Mouse (Mus musculus) hindbrain, embryonic 10.5 days (tissue): ENCODE results near the gene Rpl29. TPM values are rescaled to one million over a fixed set of nuclear protein-coding genes. Genes with fewer than 3 reads are reported as not detected.

Experiments
- DNase-seq: peaks from one replicate; pipeline ENCODE4 v3.0.0-alpha.2; 2017; ENCODE audit warnings: low spot score
- H3K27ac ChIP-seq: fragments of 300-500 bp; sonication (generic); 2 replicates; pipeline ENCODE4 v1.5.1; 2016; ENCODE audit warnings: mild to moderate bottlenecking, moderate library complexity
- H3K27me3 ChIP-seq: fragments of 300-500 bp; sonication (generic); 2 replicates; pipeline ENCODE4 v1.6.1; 2016; ENCODE audit warnings: mild to moderate bottlenecking; ENCODE audit not compliant: poor library complexity, insufficient read depth, severe bottlenecking
- H3K36me3 ChIP-seq: fragments of 300-500 bp; sonication (generic); 2 replicates; pipeline ENCODE4 v1.6.1; 2016; ENCODE audit warnings: mild to moderate bottlenecking, moderate library complexity
- H3K4me1 ChIP-seq: fragments of 300-500 bp; sonication (generic); replicated peaks from 2 replicates; pipeline ENCODE4 v1.6.1; 2016; ENCODE audit warnings: mild to moderate bottlenecking
- H3K4me3 ChIP-seq: fragments of 300-500 bp; sonication (generic); 2 replicates; pipeline ENCODE4 v1.5.1; 2016; ENCODE audit warnings: mild to moderate bottlenecking, moderate library complexity
- H3K9me3 ChIP-seq: fragments of 300-500 bp; sonication (generic); 2 replicates; pipeline ENCODE4 v1.6.1; 2016; ENCODE audit warnings: mild to moderate bottlenecking, moderate library complexity
- WGBS: fragments of 180-500 bp; shearing (Covaris S2); methylation state at CpG from one replicate; pipeline ENCODE4 v1.1.7; 2016; 5-methylcytosine and 5-hydroxymethylcytosine counted together
- polyA plus RNA-seq: library from polyadenylated mRNA; unstranded; fragments of >200 nt; fragmentation: Nextera tagmentation; extraction: Ambion mirVana; gene quantifications from 2 replicates; pipeline ENCODE4 v1.2.1, GENCODE M21; 2016

The Rpl29 gene
- polyA plus RNA-seq, 1 experiment from 2014 or later: 912 TPM

- no peak for DNase-seq
- Histone ChIP-seq H3K4me1 (peaks cover 43% of the 10 kb centered on the region), H3K27ac (peak overlapping the region; percentile 59), H3K36me3 (no peaks in the 10 kb centered on the region), H3K4me3 (no peak overlapping the region), H3K9me3 (peaks cover 4% of the 10 kb centered on the region), H3K27me3 (no peaks in the 10 kb centered on the region)
- WGBS: 51% methylated on average over 8 of the region's 8 CpGs
Observed at GRCm38 (mm10) chr9:106406443-106407078, 22.7 kb upstream of the Rpl29 start.

DNA sequence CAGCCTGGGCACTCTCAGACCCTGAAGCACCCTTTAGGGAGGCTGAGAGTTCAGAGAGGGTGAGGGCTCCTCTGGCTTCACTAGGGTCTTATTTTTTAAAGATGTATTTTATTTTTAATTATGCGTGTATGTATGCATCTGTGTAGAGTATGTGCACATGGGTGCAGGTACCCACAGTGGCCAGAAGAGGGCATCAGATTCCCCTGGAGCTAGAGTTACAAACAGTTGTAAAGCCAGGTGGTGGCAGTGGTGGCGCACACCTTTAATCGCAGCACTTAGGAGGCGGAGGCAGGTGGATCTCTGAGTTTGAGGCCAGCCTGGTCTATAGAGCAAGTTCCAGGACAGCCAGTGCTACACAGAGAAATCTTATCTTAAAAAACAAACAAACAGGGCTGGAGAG, 20.2 kb upstream of the Rpl29 start:
- WGBS: 97% methylated on average over 4 of the region's 4 CpGs
- no peak for DNase-seq
- no peaks in the 10 kb centered on the region for H3K27me3 ChIP-seq
- H3K4me3 ChIP-seq: no peak overlapping the region
- H3K4me1 ChIP-seq: peaks cover 49% of the 10 kb centered on the region
- no peaks in the 10 kb centered on the region for H3K36me3 ChIP-seq
- peaks cover 4% of the 10 kb centered on the region for H3K9me3 ChIP-seq
- H3K27ac ChIP-seq: no peak overlapping the region

DNA sequence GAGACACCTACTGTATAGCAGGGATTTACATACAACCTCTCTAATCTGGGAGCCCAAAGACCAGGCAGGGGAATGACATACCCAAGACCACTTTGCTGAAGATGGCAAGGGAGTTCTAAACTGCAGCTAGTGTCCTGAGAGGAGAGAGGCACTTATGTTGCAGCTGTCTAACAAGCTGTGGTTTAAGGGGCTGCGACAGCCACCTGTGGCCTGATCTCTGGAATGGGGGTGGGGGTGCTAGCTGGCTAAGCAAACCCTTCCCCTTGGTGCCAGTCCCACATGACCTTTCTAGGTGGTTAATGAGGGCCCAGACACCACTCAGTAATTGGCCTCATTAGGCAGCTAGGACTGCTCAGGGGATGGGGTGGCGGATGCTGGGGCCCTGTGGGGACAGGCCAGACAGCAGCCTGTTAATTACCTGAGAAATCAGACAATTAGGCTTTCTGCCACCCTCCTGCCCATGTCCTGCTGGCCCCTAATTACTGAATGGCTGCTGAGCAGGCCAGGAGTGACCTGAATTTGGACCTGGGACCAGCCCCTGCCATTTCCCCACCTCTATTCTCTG, 19.1 kb upstream of the Rpl29 start:
- Histone ChIP-seq H3K27ac (no peak overlapping the region), H3K4me1 (peaks cover 45% of the 10 kb centered on the region), H3K9me3 (peaks cover 4% of the 10 kb centered on the region), H3K4me3 (no peak overlapping the region), H3K27me3 (no peaks in the 10 kb centered on the region), H3K36me3 (no peaks in the 10 kb centered on the region)
- DNase-seq: no peak
- WGBS: 76% methylated on average over 2 of the region's 2 CpGs

GRCm38 (mm10) chr9:106411091-106411594, 18.1 kb upstream of the Rpl29 start:
- H3K4me3 ChIP-seq: no peak overlapping the region
- H3K36me3 ChIP-seq: no peaks in the 10 kb centered on the region
- H3K27me3 ChIP-seq: no peaks in the 10 kb centered on the region
- H3K9me3 ChIP-seq: peaks cover 4% of the 10 kb centered on the region
- H3K4me1 ChIP-seq: peaks cover 35% of the 10 kb centered on the region
- 82% methylated on average over 9 of the region's 9 CpGs for WGBS
- DNase-seq: no peak
- no peak overlapping the region for H3K27ac ChIP-seq

DNA sequence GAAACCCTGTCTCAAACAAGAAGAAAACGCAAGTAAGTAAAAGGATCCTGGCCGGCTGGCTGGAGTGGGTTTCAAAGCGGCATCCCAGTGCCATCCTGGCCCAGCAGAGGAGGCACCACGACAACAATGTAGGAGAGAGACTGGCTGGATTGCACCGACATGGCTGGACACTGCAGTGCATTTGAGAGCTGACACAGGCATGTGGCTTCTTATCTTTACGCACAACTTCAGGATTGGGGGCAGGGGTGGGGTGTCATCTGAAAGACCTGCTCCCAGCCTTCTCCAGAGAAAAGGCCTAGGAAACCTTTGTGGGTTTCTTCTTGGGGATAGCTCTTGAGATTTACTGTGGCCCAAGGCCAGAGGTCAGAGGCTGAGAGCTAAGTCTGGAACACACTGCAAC, 17.5 kb upstream of the Rpl29 start:
- Histone ChIP-seq H3K4me3 (no peak overlapping the region), H3K4me1 (peaks cover 29% of the 10 kb centered on the region), H3K27me3 (no peaks in the 10 kb centered on the region), H3K36me3 (no peaks in the 10 kb centered on the region), H3K27ac (no peak overlapping the region), H3K9me3 (peaks cover 4% of the 10 kb centered on the region)
- DNase-seq: no peak
- WGBS: 82% methylated on average over 6 of the region's 6 CpGs

- H3K27ac ChIP-seq: no peak overlapping the region
- H3K4me1 ChIP-seq: peaks cover 28% of the 10 kb centered on the region
- peaks cover 4% of the 10 kb centered on the region for H3K9me3 ChIP-seq
- no peaks in the 10 kb centered on the region for H3K36me3 ChIP-seq
- no peak for DNase-seq
- H3K4me3 ChIP-seq: no peak overlapping the region
- whole genome bisulfite sequencing: 78% methylated on average over 3 of the region's 3 CpGs
- H3K27me3 ChIP-seq: no peaks in the 10 kb centered on the region
Observed at GRCm38 (mm10) chr9:106412210-106412609, 17.0 kb upstream of the Rpl29 start.

- Histone ChIP-seq H3K27me3 (peaks cover 7% of the 10 kb centered on the region; the same call in 1 of the 2 replicates), H3K4me3 (no peak overlapping the region), H3K27ac (no peak overlapping the region), H3K4me1 (peaks cover 42% of the 10 kb centered on the region), H3K36me3 (no peaks in the 10 kb centered on the region), H3K9me3 (peaks cover 4% of the 10 kb centered on the region)
- 83% methylated on average over 5 of the region's 5 CpGs for WGBS
- no peak for DNase-seq
Observed at GRCm38 (mm10) chr9:106413606-106414005, 15.6 kb upstream of the Rpl29 start.

- H3K36me3 ChIP-seq: no peaks in the 10 kb centered on the region
- H3K4me1 ChIP-seq: peaks cover 58% of the 10 kb centered on the region
- no peaks in the 10 kb centered on the region for H3K9me3 ChIP-seq
- 87% methylated on average over 6 of the region's 6 CpGs for WGBS
- peaks cover 15% of the 10 kb centered on the region for H3K27me3 ChIP-seq
- DNase-seq: no peak
- no peak overlapping the region for H3K27ac ChIP-seq
- no peak overlapping the region for H3K4me3 ChIP-seq
Observed at GRCm38 (mm10) chr9:106416826-106417225, 12.4 kb upstream of the Rpl29 start.

GRCm38 (mm10) chr9:106417841-106418625, 11.2 kb upstream of the Rpl29 start:
- WGBS: 16% methylated on average over 29 of the region's 29 CpGs
- peaks cover 51% of the 10 kb centered on the region for H3K4me1 ChIP-seq
- DNase-seq: peak; percentile 68
- H3K9me3 ChIP-seq: no peaks in the 10 kb centered on the region
- peak overlapping the region; percentile 82 for H3K27ac ChIP-seq
- H3K4me3 ChIP-seq: peak overlapping the region; percentile 43
- no peaks in the 10 kb centered on the region for H3K36me3 ChIP-seq
- H3K27me3 ChIP-seq: peaks cover 15% of the 10 kb centered on the region

GRCm38 (mm10) chr9:106420608-106421007, 8.6 kb upstream of the Rpl29 start:
- WGBS: 2% methylated on average over 2 of the region's 2 CpGs
- Histone ChIP-seq H3K9me3 (no peaks in the 10 kb centered on the region), H3K36me3 (no peaks in the 10 kb centered on the region), H3K27ac (peak overlapping the region; percentile 82), H3K4me1 (peaks cover 49% of the 10 kb centered on the region), H3K4me3 (peak overlapping the region; percentile 37), H3K27me3 (peaks cover 15% of the 10 kb centered on the region)
- peak; percentile 81 for DNase-seq

- peaks cover 15% of the 10 kb centered on the region for H3K27me3 ChIP-seq
- DNase-seq: no peak
- H3K36me3 ChIP-seq: no peaks in the 10 kb centered on the region
- peaks cover 49% of the 10 kb centered on the region for H3K4me1 ChIP-seq
- H3K9me3 ChIP-seq: no peaks in the 10 kb centered on the region
- 4% methylated on average over 18 of the region's 18 CpGs for WGBS
- H3K27ac ChIP-seq: peak overlapping the region; percentile 82
- peak overlapping the region; percentile 37 for H3K4me3 ChIP-seq
Observed at GRCm38 (mm10) chr9:106421033-106421864, 8.0 kb upstream of the Rpl29 start.

- Histone ChIP-seq H3K9me3 (no peaks in the 10 kb centered on the region), H3K27me3 (peaks cover 15% of the 10 kb centered on the region), H3K4me1 (peaks cover 49% of the 10 kb centered on the region), H3K4me3 (peak overlapping the region; percentile 37), H3K27ac (peak overlapping the region; percentile 82), H3K36me3 (no peaks in the 10 kb centered on the region)
- DNase-seq: peak; percentile 90
- WGBS: 0% methylated on average over 3 of the region's 3 CpGs
Observed at GRCm38 (mm10) chr9:106421865-106422160, 7.4 kb upstream of the Rpl29 start.
